Mouse (Mus musculus) stomach, postnatal 0 days (tissue): ENCODE measurements around the gene Cgnl1.

Source experiments
- CTCF ChIP-seq: IDR thresholded peaks from 2 replicates; pipeline ENCODE4 v1.5.1; 2016; ENCODE audit warnings: antibody characterized with exemption, low read depth, mild to moderate bottlenecking, moderate library complexity
- EP300 ChIP-seq: optimal IDR thresholded peaks from 2 replicates; pipeline ENCODE3; 2016; ENCODE audit warnings: antibody characterized with exemption

DNA sequence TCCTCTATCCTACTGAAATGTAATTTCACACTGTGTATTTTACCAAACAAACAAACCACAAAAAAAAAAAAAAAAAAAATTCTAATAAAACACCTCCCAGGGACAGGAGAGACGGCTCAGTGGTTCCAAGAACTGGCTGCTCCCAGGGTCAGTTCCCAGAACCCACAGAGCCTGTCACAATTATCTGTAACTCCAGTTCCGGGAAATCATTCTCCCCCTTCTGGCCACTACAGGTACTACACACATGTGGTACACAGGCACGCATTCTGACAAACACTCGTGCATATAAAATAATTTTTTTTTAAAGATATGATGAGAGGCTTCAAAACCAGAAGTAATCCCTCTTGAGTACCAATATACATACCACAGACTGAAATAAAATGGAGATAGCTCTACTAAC lies 9.7 kb downstream of the Cgnl1 start:
- TF ChIP-seq CTCF (peak; percentile 52), EP300 (no peak)
